Mouse (Mus musculus) WW6 (cell line): ENCODE results near the gene Gabrq.

Experiments used
- DNase-seq: peaks from one replicate; pipeline ENCODE4 v3.0.0-alpha.2; 2013; ENCODE audit warnings: low read depth, low spot score

Gene Gabrq

DNA sequence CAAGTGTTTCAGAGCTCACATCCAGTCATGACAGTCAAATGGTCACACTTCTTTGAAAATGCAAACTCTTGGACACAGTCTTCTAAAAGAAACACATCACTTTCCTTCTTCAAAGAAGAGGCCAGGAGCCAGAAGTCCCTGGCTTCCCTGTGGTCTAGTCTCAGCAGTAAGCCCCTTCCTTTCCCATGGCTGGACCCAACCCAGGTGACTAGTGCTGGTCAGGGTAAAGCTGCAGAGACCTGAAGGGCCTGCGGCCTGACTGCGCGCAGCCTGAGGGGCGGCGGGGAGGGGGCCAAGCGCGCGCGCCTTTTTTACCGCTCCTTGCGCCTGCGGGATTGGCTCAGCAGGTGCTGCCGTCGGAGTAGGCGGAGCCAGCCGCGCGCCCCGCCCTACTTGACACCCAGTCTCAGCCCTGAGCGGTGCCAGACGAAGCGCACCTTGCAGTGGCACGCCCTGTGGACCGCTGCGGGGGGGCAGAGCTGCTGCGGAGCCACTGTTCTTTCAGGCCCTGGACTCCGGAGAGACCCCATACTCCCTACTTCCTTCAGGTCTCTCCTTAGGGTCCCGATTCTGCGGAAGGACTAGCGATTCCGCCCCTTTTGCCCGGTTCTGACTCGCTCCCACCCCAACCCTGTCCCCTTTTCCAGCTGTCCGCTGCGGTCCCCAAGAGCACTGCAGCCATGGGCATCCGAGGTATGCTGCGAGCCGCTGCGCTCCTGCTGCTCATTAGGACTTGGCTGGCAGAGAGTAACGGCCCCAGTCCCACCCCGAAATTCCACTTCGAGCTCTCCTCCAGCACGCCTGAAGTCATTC, at the start of gene Gabrq:
Gene Gabrq (plus strand): TSS at position 403 of the 813 bp plus-strand sequence.
- no peak for DNase-seq

DNA sequence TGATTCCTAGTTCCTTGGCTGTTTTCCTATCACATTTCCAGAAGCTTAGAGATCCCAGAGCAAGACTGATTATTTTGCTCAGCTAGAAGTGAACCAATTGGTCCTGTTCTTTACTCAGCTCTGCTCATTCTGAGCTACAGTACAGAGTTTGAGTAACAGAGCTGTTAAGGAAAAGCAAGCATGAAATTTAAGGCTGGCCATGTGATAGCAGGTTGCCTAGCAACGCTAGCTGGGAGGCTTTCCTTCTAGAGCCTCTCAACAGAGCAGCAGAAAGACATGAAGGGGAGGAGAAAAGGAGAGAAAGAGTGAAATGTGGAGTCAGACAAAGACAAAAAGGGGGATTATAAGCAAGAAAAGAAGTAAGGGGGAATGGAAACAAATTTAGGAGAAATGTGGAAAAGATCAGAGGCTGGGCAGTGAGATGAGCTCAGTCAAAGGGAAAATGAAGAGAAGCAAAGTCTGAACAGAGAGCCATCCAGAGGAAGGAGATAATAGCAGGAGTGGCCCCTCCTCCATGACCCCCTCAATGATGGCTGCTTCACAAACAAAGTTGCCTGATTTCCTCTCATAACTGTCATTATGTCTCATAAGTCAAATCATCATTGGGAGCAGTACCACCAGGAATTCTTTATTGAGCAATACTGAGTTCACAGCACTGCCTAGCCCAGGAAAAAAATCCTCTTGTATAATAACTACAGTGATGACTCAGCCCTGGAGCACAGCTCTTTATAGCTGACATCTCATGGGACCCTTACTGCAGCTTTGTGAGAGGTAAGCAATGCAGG, 36.0 kb upstream of the Gabrq start:
- no peak for DNase-seq

DNA sequence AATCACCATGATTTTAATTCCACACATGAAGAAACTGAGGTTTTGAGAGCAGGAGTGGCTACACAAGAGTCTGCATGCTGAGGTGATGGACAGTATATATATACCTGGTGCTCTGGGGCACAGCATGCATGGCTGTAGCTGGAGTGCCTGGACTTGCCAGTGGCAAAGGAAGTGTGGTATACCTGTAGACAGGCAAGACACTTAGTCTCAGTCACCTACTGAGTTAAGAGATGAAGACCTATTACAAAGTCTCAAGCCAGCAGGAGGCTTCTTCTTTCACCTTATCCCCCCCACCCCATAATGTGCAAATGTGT, 35.5 kb upstream of the Gabrq start:
- no peak for DNase-seq

DNA sequence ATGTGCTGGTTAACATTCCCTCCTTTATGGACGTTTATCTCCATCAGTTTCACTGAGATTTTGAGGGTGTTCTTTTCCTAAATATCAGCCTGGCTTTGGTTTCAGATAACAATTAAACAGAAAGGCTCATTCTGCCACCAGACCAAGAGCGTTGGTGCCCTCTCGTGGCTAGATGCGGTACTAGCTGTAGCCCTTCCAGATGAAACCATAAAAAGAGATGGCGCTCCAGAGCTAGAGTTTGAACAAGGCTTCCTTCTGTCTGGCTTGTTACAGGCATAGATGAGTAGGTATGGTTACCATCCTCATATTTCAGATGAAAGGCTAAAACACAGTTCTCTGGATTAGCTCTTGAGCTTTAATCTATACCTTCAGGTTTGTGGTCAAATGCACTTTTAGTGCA, 5.4 kb upstream of the Gabrq start:
- DNase-seq, result no peak

DNA sequence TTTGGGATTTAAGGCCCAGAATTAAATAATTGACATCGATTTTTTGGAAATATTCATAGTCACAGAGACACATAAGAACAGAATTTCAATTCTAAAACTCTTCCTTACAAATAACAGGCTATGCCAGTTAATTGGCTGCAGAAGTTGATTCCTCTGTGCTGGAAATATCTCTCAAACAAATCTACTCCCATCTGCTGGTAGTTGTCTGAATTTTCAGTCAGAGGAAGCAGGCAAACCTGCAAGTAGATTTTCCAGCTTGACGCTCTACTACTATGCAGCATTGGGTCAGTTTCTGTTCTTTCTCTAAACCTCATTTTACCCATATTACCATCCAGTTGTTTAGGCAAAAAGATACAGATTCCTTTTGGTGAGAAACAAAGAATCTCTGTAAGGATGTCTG, 1.7 kb upstream of the Gabrq start:
- DNase-seq, result no peak

DNA sequence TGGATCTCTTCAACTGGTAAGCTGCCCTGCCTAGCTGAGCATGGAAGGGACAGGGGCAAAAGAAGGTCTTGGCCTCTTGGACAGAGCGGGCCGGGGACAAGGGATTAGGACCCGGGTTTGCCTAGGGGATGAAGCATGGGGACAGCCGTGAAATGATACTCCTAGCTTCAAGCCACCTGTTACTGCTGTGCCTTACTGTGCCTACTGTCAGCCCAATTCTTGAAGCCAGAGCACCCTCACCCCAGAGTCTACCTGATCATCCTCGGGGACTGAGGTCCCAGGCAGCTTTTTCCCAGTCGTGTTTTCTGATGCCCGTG, 569 bp downstream of the Gabrq start:
- DNase-seq, result no peak
